Mouse (Mus musculus): ENCODE results near the gene Xpc. TPM values are rescaled to one million over a fixed set of nuclear protein-coding genes. Genes with fewer than 3 reads are reported as not detected.

Gene Xpc
- polyA plus RNA-seq, 2 experiments, result 11.6 to 14.2 TPM

- H3K4me3 ChIP-seq (replicated peaks; ENCODE audit: low read length), result peak overlapping the region; percentile 76
- H3K4me1 ChIP-seq (ENCODE audit: control insufficient read depth, insufficient read depth, low read length), result peaks cover 14% of the 10 kb centered on the region
- no peak for TF ChIP-seq POLR2A (IDR thresholded peaks at IDR 0.05; ENCODE audit: borderline replicate concordance, extremely low read depth, insufficient read depth, insufficient read length)
- WGBS, result 19% methylated on average over 10 of the region's 10 CpGs
- H3K27ac ChIP-seq (replicated peaks; ENCODE audit: low read depth, low read length), result no peak overlapping the region
- DNase-seq (ENCODE audit: low spot score) (no peak), ATAC-seq (ENCODE audit: low FRiP score, low read depth) (no peak)
- no peaks in the 10 kb centered on the region for H3K9me3 ChIP-seq (ENCODE audit: control insufficient read depth, low read length)
- peak overlapping the region; percentile 73 for H3K4me2 ChIP-seq (replicated peaks; ENCODE audit: low read depth, low read length, severe bottlenecking)
- H3K27me3 ChIP-seq (ENCODE audit: control insufficient read depth, insufficient read depth, low read length), result no peaks in the 10 kb centered on the region
- peak overlapping the region; percentile 74 for H3K9ac ChIP-seq (ENCODE audit: low read depth, low read length, severe bottlenecking)
- H3K36me3 ChIP-seq (ENCODE audit: control insufficient read depth, insufficient read depth, low read length), result peaks cover 29% of the 10 kb centered on the region
Observed at GRCm38 (mm10) chr6:91514737-91515362, 838 bp downstream of the Xpc start.

GRCm38 (mm10) chr6:91514135-91514534, 1.6 kb downstream of the Xpc start:
- no peak overlapping the region for H3K4me2 ChIP-seq (replicated peaks; ENCODE audit: low read depth, low read length, severe bottlenecking)
- H3K4me1 ChIP-seq (ENCODE audit: control insufficient read depth, insufficient read depth, low read length), result peaks cover 14% of the 10 kb centered on the region

GRCm38 (mm10) chr6:91510211-91510610, 5.5 kb downstream of the Xpc start:
- H3K36me3 ChIP-seq (ENCODE audit: control insufficient read depth, insufficient read depth, low read length), result peaks cover 45% of the 10 kb centered on the region
- no peak overlapping the region for H3K27ac ChIP-seq (replicated peaks; ENCODE audit: low read depth, low read length)
- 68% methylated on average over 10 of the region's 10 CpGs for WGBS
- TF ChIP-seq POLR2A (IDR thresholded peaks at IDR 0.05; ENCODE audit: borderline replicate concordance, extremely low read depth, insufficient read depth, insufficient read length), result no peak
- DNase-seq (ENCODE audit: low spot score) (no peak), ATAC-seq (ENCODE audit: low FRiP score, low read depth) (no peak)
- H3K9ac ChIP-seq (ENCODE audit: low read depth, low read length, severe bottlenecking), result no peak overlapping the region
- no peaks in the 10 kb centered on the region for H3K9me3 ChIP-seq (ENCODE audit: control insufficient read depth, low read length)
- H3K4me2 ChIP-seq (replicated peaks; ENCODE audit: low read depth, low read length, severe bottlenecking), result no peak overlapping the region
- H3K27me3 ChIP-seq (ENCODE audit: control insufficient read depth, insufficient read depth, low read length), result no peaks in the 10 kb centered on the region
- no peak overlapping the region for H3K4me3 ChIP-seq (replicated peaks; ENCODE audit: low read length)
- H3K4me1 ChIP-seq (ENCODE audit: control insufficient read depth, insufficient read depth, low read length), result peaks cover 5% of the 10 kb centered on the region; the same call in 1 of the 2 replicates

More at GRCm38 (mm10) chr6:91514135-91514534, 1.6 kb downstream of the Xpc start:
- Histone ChIP-seq H3K27me3 (ENCODE audit: control insufficient read depth, insufficient read depth, low read length) (no peaks in the 10 kb centered on the region), H3K27ac (replicated peaks; ENCODE audit: low read depth, low read length) (no peak overlapping the region), H3K36me3 (ENCODE audit: control insufficient read depth, insufficient read depth, low read length) (peaks cover 25% of the 10 kb centered on the region), H3K4me3 (replicated peaks; ENCODE audit: low read length) (no peak overlapping the region), H3K9me3 (ENCODE audit: control insufficient read depth, low read length) (no peaks in the 10 kb centered on the region), H3K9ac (ENCODE audit: low read depth, low read length, severe bottlenecking) (no peak overlapping the region)
- no peak for DNase-seq (ENCODE audit: low spot score)
- ATAC-seq (ENCODE audit: low FRiP score, low read depth), result no peak
- no peak for TF ChIP-seq POLR2A (IDR thresholded peaks at IDR 0.05; ENCODE audit: borderline replicate concordance, extremely low read depth, insufficient read depth, insufficient read length)

- Histone ChIP-seq H3K36me3 (ENCODE audit: control insufficient read depth, insufficient read depth, low read length) (peaks cover 54% of the 10 kb centered on the region), H3K27ac (replicated peaks; ENCODE audit: low read depth, low read length) (no peak overlapping the region), H3K4me3 (replicated peaks; ENCODE audit: low read length) (no peak overlapping the region), H3K9me3 (ENCODE audit: control insufficient read depth, low read length) (no peaks in the 10 kb centered on the region), H3K4me1 (ENCODE audit: control insufficient read depth, insufficient read depth, low read length) (0 out of 2 replicates have a peak, but pooled peaks cover under 1% of the 10 kb centered on the region), H3K9ac (ENCODE audit: low read depth, low read length, severe bottlenecking) (no peak overlapping the region), H3K4me2 (replicated peaks; ENCODE audit: low read depth, low read length, severe bottlenecking) (no peak overlapping the region), H3K27me3 (ENCODE audit: control insufficient read depth, insufficient read depth, low read length) (no peaks in the 10 kb centered on the region)
- 42% methylated on average over 7 of the region's 7 CpGs for WGBS
- TF ChIP-seq POLR2A (IDR thresholded peaks at IDR 0.05; ENCODE audit: borderline replicate concordance, extremely low read depth, insufficient read depth, insufficient read length), result no peak
- ATAC-seq (ENCODE audit: low FRiP score, low read depth) (no peak), DNase-seq (ENCODE audit: low spot score) (no peak)
Observed at GRCm38 (mm10) chr6:91509326-91509725, 6.4 kb downstream of the Xpc start.

- 68% methylated on average over 3 of the region's 3 CpGs for WGBS
- Histone ChIP-seq H3K36me3 (ENCODE audit: control insufficient read depth, insufficient read depth, low read length) (peaks cover 67% of the 10 kb centered on the region), H3K4me2 (replicated peaks; ENCODE audit: low read depth, low read length, severe bottlenecking) (no peak overlapping the region), H3K4me1 (ENCODE audit: control insufficient read depth, insufficient read depth, low read length) (no peaks in the 10 kb centered on the region), H3K9ac (ENCODE audit: low read depth, low read length, severe bottlenecking) (no peak overlapping the region), H3K4me3 (replicated peaks; ENCODE audit: low read length) (no peak overlapping the region), H3K27ac (replicated peaks; ENCODE audit: low read depth, low read length) (no peak overlapping the region), H3K9me3 (ENCODE audit: control insufficient read depth, low read length) (no peaks in the 10 kb centered on the region), H3K27me3 (ENCODE audit: control insufficient read depth, insufficient read depth, low read length) (no peaks in the 10 kb centered on the region)
- DNase-seq (ENCODE audit: low spot score) (no peak), ATAC-seq (ENCODE audit: low FRiP score, low read depth) (no peak)
- no peak for TF ChIP-seq POLR2A (IDR thresholded peaks at IDR 0.05; ENCODE audit: borderline replicate concordance, extremely low read depth, insufficient read depth, insufficient read length)
Observed at GRCm38 (mm10) chr6:91508041-91508440, 7.6 kb downstream of the Xpc start.
